Mouse (Mus musculus): ENCODE data around the gene Arl9. TPM values are rescaled to one million over a fixed set of nuclear protein-coding genes. Genes with fewer than 3 reads are reported as not detected.
A peak's percentile ranks its signal among the peaks of the same experiment; 100 is the strongest.
"Not testable (repeated sequence)": the region's sequence is repeated elsewhere in the genome, so short reads cannot be mapped to it uniquely, and the experiment has no call there.

The Arl9 gene
- total RNA-seq, 1 experiment from 2014 or later: not detected

DNA sequence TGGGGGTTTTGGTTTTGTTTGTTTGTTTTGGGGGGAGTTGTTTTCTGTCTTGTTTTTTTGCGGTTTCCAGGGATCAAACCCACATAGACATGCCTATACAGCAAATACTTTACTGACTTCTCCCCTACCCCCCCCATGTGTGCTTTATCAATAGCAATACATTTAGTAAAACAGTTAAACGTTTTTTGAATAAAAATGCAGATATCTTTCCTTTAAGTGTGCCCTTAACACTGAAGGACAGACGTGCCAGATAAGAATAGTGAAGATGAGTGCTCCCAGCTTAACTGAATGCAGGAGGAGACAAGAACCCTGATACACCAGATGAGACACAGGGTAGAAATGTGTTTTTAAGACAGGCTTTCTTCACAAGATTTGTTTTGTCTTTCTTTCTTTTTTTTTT lies 7.2 kb downstream of the Arl9 start:
- no peak for ATAC-seq (replicated peaks; ENCODE audit: insufficient number of reproducible peaks, low FRiP score, low TSS enrichment, poor library complexity, severe bottlenecking)

DNA sequence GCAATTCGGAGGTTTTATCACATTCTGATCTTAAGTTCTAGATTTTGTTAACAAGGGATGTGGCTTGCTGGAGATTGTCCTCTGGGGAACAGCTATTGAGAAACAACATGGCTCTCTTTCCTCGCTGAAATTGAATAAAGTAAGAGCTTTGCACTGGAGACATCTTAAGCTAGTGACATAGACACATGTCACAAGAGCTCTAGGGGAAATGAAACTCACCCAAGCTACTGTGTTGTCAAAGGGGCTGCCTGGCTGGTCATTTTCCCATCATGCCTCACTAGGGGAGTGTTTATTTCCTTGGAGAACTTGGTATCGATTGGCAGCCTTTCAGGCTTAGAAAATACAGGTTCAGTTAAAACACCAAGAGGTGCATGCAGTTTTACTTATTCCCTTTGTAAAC lies 9.3 kb downstream of the Arl9 start:
- ATAC-seq (replicated peaks; ENCODE audit: insufficient number of reproducible peaks, low FRiP score, low TSS enrichment, poor library complexity, severe bottlenecking): peak; percentile 88

DNA sequence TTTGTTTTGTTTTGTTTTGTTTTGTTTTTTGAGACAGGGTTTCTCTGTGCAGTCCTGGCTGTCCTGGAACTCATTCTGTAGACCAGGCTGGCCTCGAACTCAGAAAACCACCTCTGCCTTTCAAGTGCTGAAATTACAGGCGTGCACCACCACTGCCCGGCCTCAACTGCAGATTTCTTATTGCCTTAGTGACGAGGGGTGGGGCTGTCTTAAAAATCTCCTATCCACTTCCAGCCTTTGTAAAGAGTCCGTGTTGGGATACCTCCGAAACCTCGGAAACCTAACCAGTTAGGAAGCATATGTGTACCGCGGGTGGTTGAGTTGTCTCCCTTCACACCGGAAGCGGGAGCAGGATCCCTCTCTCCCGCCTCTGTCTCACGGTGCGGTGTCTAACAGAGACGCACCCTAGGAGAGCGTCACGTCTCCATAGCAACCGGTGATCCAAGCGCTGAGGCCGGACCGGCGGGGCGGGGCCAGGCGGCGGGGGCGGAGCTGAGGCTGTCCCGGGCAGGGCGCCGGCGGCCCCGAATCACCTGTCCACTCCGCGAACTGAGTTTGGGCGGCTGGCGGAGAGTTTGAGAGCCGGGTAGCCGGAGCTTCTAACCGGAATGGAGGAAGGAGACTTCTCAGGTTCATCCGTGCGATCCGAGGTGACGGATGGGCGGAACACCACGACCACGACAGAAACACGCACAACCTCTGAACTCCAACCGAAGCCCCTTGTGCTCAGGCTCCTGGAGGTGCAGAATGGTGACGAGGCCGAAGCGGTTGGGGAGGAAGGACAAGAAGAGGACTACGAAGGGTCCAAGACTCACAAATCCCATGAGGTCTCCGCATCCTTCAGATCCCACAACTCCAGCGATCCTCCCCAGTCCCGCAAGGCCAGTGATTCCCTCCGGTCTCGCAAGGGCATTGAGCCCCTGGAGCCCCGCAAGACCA lies 12.0 kb downstream of the Arl9 start, which contains the start of gene Thegl:
Gene Thegl, plus strand, starts transcription at position 480 of the 939 bp plus-strand sequence.
- peak; percentile 82 for ATAC-seq (replicated peaks; ENCODE audit: insufficient number of reproducible peaks, low FRiP score, low TSS enrichment, poor library complexity, severe bottlenecking)

DNA sequence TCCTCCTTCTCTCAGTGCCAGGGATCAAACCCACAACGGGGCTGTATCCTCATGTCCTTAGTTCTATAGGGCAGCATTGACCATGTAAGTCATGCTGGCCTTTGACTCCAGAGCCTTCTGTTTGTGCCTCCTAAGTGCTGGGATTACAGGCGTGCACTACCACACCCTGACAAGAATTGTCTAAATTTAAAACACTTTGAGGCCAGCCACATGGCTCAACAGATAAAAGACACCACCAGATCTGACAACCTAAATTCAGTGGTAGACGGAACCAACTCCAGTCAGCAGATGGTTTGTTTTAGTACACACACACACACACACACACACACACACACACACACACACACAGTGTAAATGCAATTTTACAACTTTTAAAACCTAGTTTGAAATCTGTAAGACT lies 24.2 kb downstream of the Arl9 start:
- no peak for ATAC-seq (replicated peaks; ENCODE audit: insufficient number of reproducible peaks, low FRiP score, low TSS enrichment, poor library complexity, severe bottlenecking)

DNA sequence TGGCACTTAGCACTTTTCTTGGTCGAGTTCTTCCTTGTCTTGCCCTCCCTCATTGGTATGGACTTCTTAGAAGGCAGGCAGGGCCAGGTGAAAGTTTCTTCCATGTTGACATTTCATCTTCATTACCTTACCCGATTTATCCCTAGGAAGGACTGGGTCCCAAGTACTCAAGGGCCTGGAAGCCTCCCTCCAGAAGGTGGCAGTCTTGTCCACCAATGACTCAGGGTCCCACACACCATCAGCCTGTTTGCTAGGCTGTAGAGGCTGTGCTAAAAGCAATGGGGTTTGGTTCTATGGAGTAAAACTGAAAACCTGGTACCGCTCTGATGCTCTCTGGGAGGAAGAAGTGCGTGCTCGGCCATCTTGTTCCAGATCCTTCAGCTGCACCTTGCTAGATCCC lies 25.9 kb downstream of the Arl9 start:
- 0 out of 2 replicates have a peak, but pooled peaks have one; percentile 35 for ATAC-seq (replicated peaks; ENCODE audit: insufficient number of reproducible peaks, low FRiP score, low TSS enrichment, poor library complexity, severe bottlenecking)

DNA sequence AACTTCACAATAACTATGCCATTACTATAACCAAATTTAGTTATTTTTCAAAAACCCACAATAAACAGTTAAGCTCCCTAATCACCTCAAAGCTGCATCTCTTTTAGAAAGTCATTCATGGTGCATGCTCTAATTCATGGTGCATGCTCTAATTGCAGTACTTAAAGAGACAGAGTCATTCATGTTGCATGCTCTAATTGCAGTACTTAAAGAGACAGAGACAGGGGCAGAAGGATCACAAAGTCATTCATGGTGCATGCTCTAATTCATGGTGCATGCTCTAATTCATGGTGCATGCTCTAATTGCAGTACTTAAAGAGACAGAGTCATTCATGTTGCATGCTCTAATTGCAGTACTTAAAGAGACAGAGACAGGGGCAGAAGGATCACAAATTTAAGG lies 31.2 kb downstream of the Arl9 start:
- not testable (repeated sequence) for ATAC-seq (replicated peaks; ENCODE audit: insufficient number of reproducible peaks, low FRiP score, low TSS enrichment, poor library complexity, severe bottlenecking)

DNA sequence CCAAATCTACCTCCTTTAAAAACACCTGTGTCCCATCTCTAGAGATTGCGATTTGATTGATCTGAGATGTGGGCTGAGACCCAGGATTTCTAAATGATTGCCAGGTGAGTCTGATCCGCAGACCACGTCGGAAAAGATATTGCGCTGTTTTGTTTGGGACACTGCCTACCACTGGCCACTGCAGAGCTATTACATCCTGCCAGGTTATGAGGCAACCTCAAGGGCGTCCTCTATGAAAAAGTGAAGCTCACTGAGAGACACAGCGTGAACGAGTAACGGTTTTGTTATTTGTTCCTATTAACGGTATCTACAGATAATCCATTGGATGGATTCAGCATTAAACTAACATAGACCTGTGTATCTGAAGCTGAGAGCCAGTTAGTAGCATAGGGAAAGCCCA lies 34.6 kb downstream of the Arl9 start:
- ATAC-seq (replicated peaks; ENCODE audit: insufficient number of reproducible peaks, low FRiP score, low TSS enrichment, poor library complexity, severe bottlenecking): no peak; the same call in 1 of the 2 replicates

DNA sequence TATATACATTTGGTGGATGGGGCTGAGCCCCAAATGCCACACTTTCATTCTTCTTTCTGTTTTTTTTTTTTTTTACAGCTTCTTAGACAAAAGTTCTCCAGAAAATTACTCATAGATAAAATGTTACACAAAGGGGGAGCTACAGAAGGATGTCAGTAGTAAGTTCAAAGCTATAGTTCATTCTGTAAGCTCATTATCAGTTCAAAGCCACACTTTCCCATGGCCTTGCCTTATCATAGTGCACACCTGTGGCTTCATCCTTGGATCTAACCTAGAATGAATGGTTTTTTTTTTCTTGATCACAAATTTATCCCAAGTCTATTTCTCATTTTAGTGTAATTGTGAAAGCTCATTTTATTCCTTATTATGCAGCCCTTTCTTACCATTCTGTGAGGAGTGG lies 35.5 kb downstream of the Arl9 start:
- no peak for ATAC-seq (replicated peaks; ENCODE audit: insufficient number of reproducible peaks, low FRiP score, low TSS enrichment, poor library complexity, severe bottlenecking)

DNA sequence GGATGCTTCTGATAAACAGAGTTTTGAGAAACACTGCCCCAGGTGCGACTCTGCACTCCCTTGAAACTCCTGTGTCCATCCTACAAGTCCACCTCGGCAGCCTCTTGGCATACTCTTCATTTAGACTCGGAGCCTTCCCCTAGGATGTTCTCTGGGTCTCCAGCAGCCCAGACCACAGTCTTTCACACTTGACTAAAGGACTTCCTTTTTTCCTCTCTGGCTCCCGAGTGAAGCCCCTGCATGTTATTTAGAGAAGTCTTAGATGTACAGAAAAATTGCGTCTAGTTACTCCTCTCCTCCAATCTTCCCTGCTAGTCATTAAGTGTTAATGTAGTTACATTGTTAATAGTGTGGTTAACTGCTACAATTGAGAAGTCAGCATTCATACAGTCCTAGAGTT lies 40.5 kb downstream of the Arl9 start:
- ATAC-seq (replicated peaks; ENCODE audit: insufficient number of reproducible peaks, low FRiP score, low TSS enrichment, poor library complexity, severe bottlenecking): no peak

DNA sequence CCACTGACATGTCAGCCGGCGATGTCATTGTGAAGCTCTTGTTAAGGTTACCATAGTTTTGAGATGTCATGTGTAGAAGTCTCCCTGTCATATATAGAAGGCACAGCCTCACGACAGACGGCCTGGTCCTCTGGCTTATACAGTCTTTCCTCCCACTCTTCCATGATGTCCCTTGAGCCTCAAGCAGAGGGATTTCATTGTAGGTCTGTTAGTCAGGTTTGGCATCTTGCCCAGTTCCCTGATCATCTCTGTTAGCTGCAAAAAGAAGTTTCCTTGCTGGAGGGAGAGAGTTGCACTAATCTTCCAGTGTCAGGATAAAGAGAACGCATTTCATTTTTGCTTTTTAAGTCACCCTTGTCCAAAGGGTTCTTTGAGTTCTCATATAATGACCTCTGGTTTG lies 48.8 kb downstream of the Arl9 start:
- no peak for ATAC-seq (replicated peaks; ENCODE audit: insufficient number of reproducible peaks, low FRiP score, low TSS enrichment, poor library complexity, severe bottlenecking)

DNA sequence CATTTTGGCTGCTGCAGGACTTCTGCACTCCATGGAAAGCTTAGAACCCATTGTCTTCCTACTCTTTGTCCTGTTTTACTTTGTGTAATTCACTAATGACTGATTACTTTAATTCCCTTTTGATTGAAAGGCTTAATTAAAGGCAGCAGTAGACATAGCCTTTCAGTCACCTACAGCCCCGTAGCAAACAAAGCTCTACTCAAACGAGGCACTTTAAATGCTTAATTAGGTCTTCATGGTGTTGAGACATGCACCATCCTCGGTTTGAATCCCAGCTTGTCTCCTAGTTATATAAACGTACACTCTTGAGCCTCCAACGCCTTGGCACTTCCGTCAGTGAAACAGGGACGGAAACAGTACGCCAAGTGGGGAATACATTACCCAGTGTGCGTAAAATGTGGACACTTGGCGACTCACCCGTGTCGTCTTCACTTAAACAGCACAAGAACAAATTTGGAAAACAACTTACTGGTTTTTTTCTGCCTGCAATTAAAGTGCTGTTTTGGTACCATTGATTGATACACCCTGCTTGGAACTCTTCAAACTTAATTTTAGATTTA lies 53.1 kb downstream of the Arl9 start:
- ATAC-seq (replicated peaks; ENCODE audit: insufficient number of reproducible peaks, low FRiP score, low TSS enrichment, poor library complexity, severe bottlenecking): no peak

Other genes starting within 250 kb of the Arl9 start
- gene Aasdh, start 98.5 kb upstream of the Arl9 start, total RNA-seq (2017): 24.6 to 38.8 TPM (median 37.2 TPM) in 3 replicates
- 99.4 to 104 TPM (median 104 TPM) in 3 replicates for gene Paics, start 52.7 kb upstream of the Arl9 start, total RNA-seq (2017)
- 18.7 to 32.1 TPM (median 29.8 TPM) in 3 replicates for gene Ppat, start 52.5 kb upstream of the Arl9 start, total RNA-seq (2017)
- gene Srp72, start 29.4 kb upstream of the Arl9 start, total RNA-seq (2017): 88.8 to 168 TPM (median 138 TPM) in 3 replicates
- 1.1 TPM in 1 of 3 replicates, not detected in the others for gene Thegl, start 12.0 kb downstream of the Arl9 start, total RNA-seq (2017)
- 29.6 to 53.4 TPM (median 30.5 TPM) in 3 replicates for gene Hopx, start 111.1 kb downstream of the Arl9 start, total RNA-seq (2017)
- not detected in 3 replicates for gene Spink2, start 207.4 kb downstream of the Arl9 start, total RNA-seq (2017)